Mouse (Mus musculus): Measurements from ENCODE around the gene Scyl2.

DNA sequence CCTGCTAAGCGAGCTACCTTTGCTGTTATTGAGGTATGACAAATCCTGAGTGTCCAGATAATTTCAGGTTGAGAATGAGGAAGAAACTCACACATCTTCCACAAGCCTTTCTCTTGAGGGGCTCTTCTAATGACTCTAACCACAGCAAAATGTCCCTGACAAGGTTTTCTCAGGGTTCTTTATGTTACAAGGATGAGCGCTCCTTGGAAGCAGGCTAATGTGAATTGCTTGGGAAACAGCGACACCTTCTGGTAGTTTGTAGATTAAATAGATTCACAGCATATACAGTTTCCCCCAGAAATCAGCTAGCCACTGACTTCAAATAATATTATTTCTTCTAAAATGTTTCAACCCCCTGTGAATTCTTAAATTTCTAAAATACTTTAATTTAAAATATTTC lies 56.0 kb downstream of the Scyl2 start:
- TF ChIP-seq GATA1 (IDR thresholded peaks at IDR 0.05; ENCODE audit: borderline replicate concordance, low read length) (no peak), FLI1 (IDR thresholded peaks at IDR 0.05; ENCODE audit: low read length) (no peak)
